Mouse (Mus musculus) hindlimb bud, embryonic 11.5 days (tissue): ENCODE data around the gene Mrpl44.

ENCODE experiments used
- DNase-seq: peaks from one replicate; pipeline ENCODE4 v3.0.0-alpha.2; 2012; ENCODE audit warnings: low read depth, low spot score; ENCODE audit errors: extremely low spot score

Gene Mrpl44

GRCm38 (mm10) chr1:79775927-79776458 is at the start of gene Mrpl44, which contains the start of gene Wdfy1:
Gene Mrpl44 (plus strand): TSS chr1:79776018.
Gene Wdfy1 (minus strand): TSS chr1:79776143.
- peak; percentile 88 for DNase-seq

- DNase-seq: no peak
Observed at GRCm38 (mm10) chr1:79734794-79735193, 41.0 kb upstream of the Mrpl44 start.

- no peak for DNase-seq
Observed at GRCm38 (mm10) chr1:79736408-79736807, 39.4 kb upstream of the Mrpl44 start.

- DNase-seq: no peak
Observed at GRCm38 (mm10) chr1:79739726-79740125, 36.1 kb upstream of the Mrpl44 start.

- DNase-seq: no peak
Observed at GRCm38 (mm10) chr1:79741002-79741401, 34.8 kb upstream of the Mrpl44 start.

GRCm38 (mm10) chr1:79742949-79743348 is 32.9 kb upstream of the Mrpl44 start:
- DNase-seq: no peak

- no peak for DNase-seq
Observed at GRCm38 (mm10) chr1:79743385-79743784, 32.4 kb upstream of the Mrpl44 start.

GRCm38 (mm10) chr1:79746056-79746455 is 29.8 kb upstream of the Mrpl44 start:
- DNase-seq: no peak

- DNase-seq: no peak
Observed at GRCm38 (mm10) chr1:79751186-79751585, 24.6 kb upstream of the Mrpl44 start.

- no peak for DNase-seq
Observed at GRCm38 (mm10) chr1:79752015-79752695, 23.7 kb upstream of the Mrpl44 start.

GRCm38 (mm10) chr1:79752714-79753340 is 23.0 kb upstream of the Mrpl44 start:
- DNase-seq: no peak

GRCm38 (mm10) chr1:79753456-79753855 is 22.4 kb upstream of the Mrpl44 start:
- no peak for DNase-seq

GRCm38 (mm10) chr1:79754936-79755335 is 20.9 kb upstream of the Mrpl44 start:
- DNase-seq: no peak

GRCm38 (mm10) chr1:79755376-79755775 is 20.4 kb upstream of the Mrpl44 start:
- DNase-seq: no peak

GRCm38 (mm10) chr1:79756417-79756816 is 19.4 kb upstream of the Mrpl44 start:
- no peak for DNase-seq

GRCm38 (mm10) chr1:79757161-79757560 is 18.7 kb upstream of the Mrpl44 start:
- no peak for DNase-seq

GRCm38 (mm10) chr1:79757597-79757996 is 18.2 kb upstream of the Mrpl44 start:
- no peak for DNase-seq

- DNase-seq: no peak
Observed at GRCm38 (mm10) chr1:79759006-79759405, 16.8 kb upstream of the Mrpl44 start.

GRCm38 (mm10) chr1:79759436-79759972 is 16.3 kb upstream of the Mrpl44 start:
- DNase-seq: no peak

GRCm38 (mm10) chr1:79760656-79761055 is 15.2 kb upstream of the Mrpl44 start:
- no peak for DNase-seq

GRCm38 (mm10) chr1:79761106-79761916 is 14.5 kb upstream of the Mrpl44 start:
- DNase-seq: peak; percentile 57
